Mouse (Mus musculus): ENCODE measurements around the gene Dusp16.
A peak's percentile ranks its signal among the peaks of the same experiment; 100 is the strongest.

Gene Dusp16

GRCm38 (mm10) chr6:134791251-134792118 is 940 bp downstream of the Dusp16 start:
- peak; percentile 5 to 10 for DNase-seq (ENCODE audit: low spot score in 2 of 2)

DNA sequence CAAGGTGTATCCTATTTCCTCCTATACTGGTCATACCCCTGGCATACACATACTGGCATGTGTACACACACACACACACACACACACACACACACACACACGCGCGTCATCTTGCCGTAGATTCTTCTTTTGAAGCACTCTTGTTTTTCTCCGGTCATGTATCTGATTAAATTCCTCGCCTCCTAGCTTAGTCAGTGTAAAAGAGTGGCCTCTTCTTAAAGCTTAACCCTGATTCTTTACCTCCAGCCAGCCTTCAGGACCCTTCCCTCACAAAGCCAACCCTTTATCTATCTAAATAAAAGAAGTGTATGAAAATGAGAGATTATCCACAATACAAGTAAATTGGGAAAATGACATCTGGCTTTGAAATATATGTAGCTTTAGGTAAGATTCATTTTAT is 3.3 kb downstream of the Dusp16 start:
- DNase-seq (ENCODE audit: low spot score in 2 of 2) = no peak

- DNase-seq (ENCODE audit: low spot score in 2 of 2) = no peak
Observed at GRCm38 (mm10) chr6:134786426-134786825, 6.0 kb downstream of the Dusp16 start.

GRCm38 (mm10) chr6:134782900-134783299 is 9.5 kb downstream of the Dusp16 start:
- no peak for DNase-seq (ENCODE audit: low spot score in 2 of 2)

- DNase-seq (ENCODE audit: low spot score in 2 of 2) = no peak
Observed at GRCm38 (mm10) chr6:134781494-134781913, 10.9 kb downstream of the Dusp16 start.

- no peak for DNase-seq (ENCODE audit: low spot score in 2 of 2)
Observed at GRCm38 (mm10) chr6:134780024-134780423, 12.4 kb downstream of the Dusp16 start.

- no peak for DNase-seq (ENCODE audit: low spot score in 2 of 2)
Observed at GRCm38 (mm10) chr6:134773961-134774360, 18.5 kb downstream of the Dusp16 start.

- DNase-seq (ENCODE audit: low spot score in 2 of 2) = no peak
Observed at GRCm38 (mm10) chr6:134773292-134773893, 19.0 kb downstream of the Dusp16 start.

DNA sequence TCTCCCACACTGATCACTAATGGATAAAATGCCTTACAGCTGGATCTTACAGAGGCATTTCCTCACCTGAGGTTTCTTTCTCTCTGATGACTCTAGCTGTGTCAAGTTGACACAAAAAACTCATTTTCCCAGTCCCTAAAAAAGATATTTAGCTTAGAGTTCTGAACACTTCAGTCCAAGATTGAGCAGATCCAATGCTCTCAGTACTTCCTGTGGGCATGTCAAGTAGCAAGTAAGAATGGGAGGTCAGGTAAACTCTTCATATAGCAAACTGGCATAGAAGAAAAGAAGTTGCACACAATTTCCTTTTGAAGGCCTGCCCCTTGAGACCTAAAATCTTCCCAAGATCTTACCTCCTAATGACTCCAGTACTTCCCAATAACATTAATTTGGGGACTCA is 22.1 kb downstream of the Dusp16 start:
- no peak for DNase-seq (ENCODE audit: low spot score in 2 of 2)

GRCm38 (mm10) chr6:134764441-134765061 is 27.9 kb downstream of the Dusp16 start:
- DNase-seq (ENCODE audit: low spot score in 2 of 2) = no peak

DNA sequence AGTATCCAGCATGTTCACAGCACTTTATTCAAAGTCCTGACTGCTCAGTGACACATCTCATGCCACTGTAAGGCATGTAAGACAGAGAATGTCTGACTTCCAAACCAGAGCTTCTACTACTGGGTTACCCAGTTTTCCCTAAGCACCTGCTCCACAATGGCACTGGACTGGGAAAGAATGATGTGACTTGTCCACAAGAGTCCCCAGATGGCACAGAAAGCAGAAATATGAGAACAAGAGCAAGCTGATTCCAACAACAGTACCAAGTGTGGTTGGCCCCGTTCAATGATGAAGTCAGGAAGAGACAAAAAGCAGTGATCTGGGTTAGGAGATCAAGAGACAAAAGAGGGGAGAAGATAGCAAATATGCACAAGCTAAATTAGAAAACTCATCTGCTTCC is 29.0 kb downstream of the Dusp16 start:
- no peak for DNase-seq (ENCODE audit: low spot score in 2 of 2)

GRCm38 (mm10) chr6:134761808-134762207 is 30.6 kb downstream of the Dusp16 start:
- no peak for DNase-seq (ENCODE audit: low spot score in 2 of 2)

DNA sequence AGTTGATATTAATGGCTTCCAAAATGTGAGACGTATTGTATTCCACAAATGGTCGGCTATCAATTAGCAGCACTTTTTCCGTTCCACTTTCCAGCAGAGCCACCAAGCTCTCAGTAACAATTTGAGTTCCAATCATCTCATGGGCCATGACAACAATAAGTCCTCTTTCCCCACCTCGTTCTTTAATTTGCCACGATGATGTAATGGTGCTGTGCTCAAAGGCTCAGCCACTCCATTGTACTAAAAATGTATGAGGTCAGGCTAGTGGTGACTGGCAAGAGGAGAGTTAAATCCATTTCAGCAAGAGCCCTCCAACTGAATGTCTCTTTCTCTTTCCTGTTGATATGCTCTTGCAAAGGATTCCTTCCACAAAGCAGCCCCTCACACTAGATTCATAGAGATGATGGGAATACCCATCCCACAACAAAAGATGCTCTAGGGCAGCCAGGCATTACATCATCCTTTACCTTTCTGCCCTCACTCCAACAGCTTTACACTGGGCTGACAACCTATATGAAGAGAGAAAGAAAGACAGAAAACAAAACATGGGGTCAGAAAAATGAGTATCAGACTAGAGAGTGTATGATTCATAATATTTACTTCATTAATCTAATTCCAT is 31.4 kb downstream of the Dusp16 start:
- no peak for DNase-seq (ENCODE audit: low spot score in 2 of 2)

GRCm38 (mm10) chr6:134756058-134756457 is 36.4 kb downstream of the Dusp16 start:
- DNase-seq (ENCODE audit: low spot score in 2 of 2) = no peak

DNA sequence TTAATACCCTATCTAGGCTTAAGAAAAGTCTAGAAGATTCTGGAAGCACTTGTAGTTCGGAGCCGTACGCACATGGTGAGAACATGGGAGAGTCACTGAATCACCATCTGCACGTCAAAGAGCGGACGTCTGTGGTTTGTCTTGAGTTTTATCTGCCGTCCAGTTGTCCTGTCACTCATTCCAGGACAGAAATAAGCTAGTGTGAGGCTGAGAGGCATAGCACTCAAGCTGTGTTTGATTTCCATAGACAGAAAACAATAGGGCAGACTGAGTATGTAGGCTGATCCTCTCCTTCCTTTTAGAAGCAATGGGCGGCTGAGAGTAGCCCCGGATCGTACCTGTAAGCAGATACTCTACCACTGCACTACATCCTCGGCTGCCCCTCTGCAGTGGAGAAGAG is 38.6 kb downstream of the Dusp16 start:
- DNase-seq (ENCODE audit: low spot score in 2 of 2) = no peak

DNA sequence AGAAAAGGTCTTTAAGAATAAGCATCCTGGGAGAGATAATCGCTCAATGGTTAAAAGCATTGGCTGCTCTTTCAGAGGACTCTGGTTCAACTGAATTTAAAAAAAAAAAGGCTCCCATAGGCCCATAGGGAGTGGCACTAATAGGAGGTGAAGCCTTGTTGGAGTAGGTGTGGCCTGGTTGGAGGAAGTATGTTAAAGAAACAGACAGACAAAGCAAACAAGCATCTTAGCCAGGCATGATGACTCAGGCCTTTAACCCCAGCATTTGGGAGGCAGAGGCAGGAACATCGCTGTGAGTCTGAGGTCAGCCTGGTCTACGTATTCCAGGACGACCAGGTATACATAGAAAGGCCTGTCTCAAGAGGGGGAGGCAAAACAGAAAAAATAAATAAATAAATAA is 39.0 kb downstream of the Dusp16 start:
- DNase-seq (ENCODE audit: low spot score in 2 of 2) = no peak

DNA sequence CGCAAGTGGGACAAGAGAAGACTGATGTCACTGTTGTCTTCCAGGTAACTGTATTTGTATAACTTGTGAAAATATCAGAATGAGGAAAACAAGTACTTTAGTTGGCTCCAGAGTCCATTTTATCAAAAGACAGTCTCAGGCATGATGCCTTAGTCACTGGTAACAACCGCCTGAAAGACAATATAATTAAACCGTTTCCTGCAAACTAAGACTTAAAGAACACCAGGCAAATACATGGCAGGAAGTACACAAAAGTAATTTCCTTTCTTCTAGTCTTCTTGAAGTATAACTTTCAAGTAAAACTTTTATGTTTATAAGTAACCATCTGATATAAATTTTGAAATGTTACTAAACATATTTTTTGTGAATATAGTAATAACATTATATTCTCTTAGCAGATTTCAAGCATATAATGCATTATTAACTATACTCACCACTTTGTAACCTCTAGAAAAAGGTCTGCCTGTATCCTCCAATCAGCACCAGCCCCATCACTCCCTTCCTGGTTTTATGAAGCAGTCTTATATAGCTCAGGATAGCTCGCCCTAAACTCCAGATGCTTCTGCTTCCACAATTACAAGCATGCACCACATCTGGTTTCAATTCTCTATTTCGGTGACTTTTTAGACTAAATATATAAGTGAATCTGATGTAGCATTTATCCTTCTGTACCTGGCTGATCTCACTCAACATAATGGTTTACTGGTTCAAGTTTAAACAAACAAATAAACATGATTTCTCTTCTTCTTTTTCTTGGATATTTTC is 40.4 kb downstream of the Dusp16 start:
- DNase-seq (ENCODE audit: low spot score in 2 of 2) = no peak

- DNase-seq (ENCODE audit: low spot score in 2 of 2) = no peak
Observed at GRCm38 (mm10) chr6:134751087-134751486, 41.3 kb downstream of the Dusp16 start.

DNA sequence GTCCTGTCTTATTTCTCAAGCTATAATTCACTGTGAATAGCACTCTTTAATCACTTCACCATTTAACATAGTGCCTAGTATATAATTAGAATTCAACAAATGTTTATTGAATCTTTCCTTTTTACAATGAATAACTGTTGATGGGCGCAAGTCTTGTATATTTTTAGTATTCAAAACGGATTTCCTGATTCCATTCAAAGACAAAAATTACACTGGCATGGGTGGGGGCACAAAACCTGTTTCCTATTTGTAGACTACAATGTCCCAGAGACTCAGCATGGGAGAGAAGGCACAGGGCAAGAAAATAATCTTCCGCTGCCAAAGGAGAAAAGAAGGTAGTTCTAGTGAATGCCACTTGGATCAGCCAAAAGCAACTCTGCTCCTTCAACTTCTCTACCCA is 44.3 kb downstream of the Dusp16 start:
- DNase-seq (ENCODE audit: low spot score in 2 of 2) = no peak

DNA sequence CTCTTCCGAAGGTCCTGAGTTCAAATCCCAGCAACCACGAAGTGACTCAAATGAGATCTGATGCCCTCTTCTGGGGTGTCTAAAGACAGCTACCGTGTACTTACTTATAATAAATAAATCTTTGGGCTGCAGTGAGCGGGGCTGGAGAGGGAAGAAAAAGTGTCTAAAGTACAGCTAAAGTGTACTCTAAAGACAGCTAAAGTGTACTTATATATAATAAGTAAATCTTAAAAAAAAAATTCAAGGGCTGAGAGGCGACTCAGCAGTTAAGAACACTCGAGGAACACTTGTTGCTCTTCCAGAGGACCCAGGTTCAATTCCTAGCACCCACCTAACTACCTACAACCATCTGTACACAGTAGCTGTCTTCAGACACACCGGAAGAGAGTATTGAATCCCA is 46.5 kb downstream of the Dusp16 start:
- no peak for DNase-seq (ENCODE audit: low spot score in 2 of 2)

GRCm38 (mm10) chr6:134743568-134743967 is 48.9 kb downstream of the Dusp16 start:
- DNase-seq (ENCODE audit: low spot score in 2 of 2) = no peak

GRCm38 (mm10) chr6:134736853-134737252 is 55.6 kb downstream of the Dusp16 start:
- no peak for DNase-seq (ENCODE audit: low spot score in 2 of 2)
